Mouse (Mus musculus) midbrain, embryonic 12.5 days (tissue): ENCODE measurements around the gene St8sia1. TPM values are rescaled to one million over a fixed set of nuclear protein-coding genes. Genes with fewer than 3 reads are reported as not detected.
"Not testable (repeated sequence)": the region's sequence is repeated elsewhere in the genome, so short reads cannot be mapped to it uniquely, and the experiment has no call there.

Experiments
- ATAC-seq: fragments of 200-750 bp; cut with Nextera tagmentation; 2 replicates; pipeline ENCODE4 v1.8.0; 2017; ENCODE audit warnings: low read depth, moderate TSS enrichment, moderate library complexity; ENCODE audit not compliant: low FRiP score
- H3K27ac ChIP-seq: fragments of 300-500 bp; sonication (generic); replicated peaks from 2 replicates; pipeline ENCODE4 v1.5.1; 2016; ENCODE audit warnings: mild to moderate bottlenecking
- H3K27me3 ChIP-seq: fragments of 300-500 bp; sonication (generic); 2 replicates; pipeline ENCODE4 v1.6.1; 2016; ENCODE audit warnings: mild to moderate bottlenecking
- H3K36me3 ChIP-seq: fragments of 300-500 bp; sonication (generic); 2 replicates; pipeline ENCODE4 v1.6.1; 2016
- H3K4me1 ChIP-seq: fragments of 300-500 bp; sonication (generic); 2 replicates; pipeline ENCODE4 v1.6.1; 2016
- H3K4me2 ChIP-seq: fragments of 300-500 bp; sonication (generic); replicated peaks from 2 replicates; pipeline ENCODE4 v1.6.1; 2016; ENCODE audit warnings: mild to moderate bottlenecking, moderate library complexity
- H3K4me3 ChIP-seq: fragments of 300-500 bp; sonication (generic); 2 replicates; pipeline ENCODE4 v1.5.1; 2016; ENCODE audit warnings: mild to moderate bottlenecking
- H3K9ac ChIP-seq: fragments of 300-500 bp; sonication (generic); replicated peaks from 2 replicates; pipeline ENCODE4 v1.6.1; 2016; ENCODE audit warnings: mild to moderate bottlenecking, moderate library complexity
- H3K9me3 ChIP-seq: fragments of 300-500 bp; sonication (generic); 2 replicates; pipeline ENCODE4 v1.6.1; 2016; ENCODE audit warnings: mild to moderate bottlenecking
- WGBS: fragments of 180-500 bp; shearing (Covaris S2); methylation state at CpG from one replicate; pipeline ENCODE4 v1.1.7; 2016; 5-methylcytosine and 5-hydroxymethylcytosine counted together
- polyA plus RNA-seq: library from polyadenylated mRNA; unstranded; fragments of >200 nt; fragmentation: Nextera tagmentation; extraction: Ambion mirVana; gene quantifications from 2 replicates; pipeline ENCODE4 v1.2.1, GENCODE M21; 2016

Gene St8sia1
- 7.9 and 9.3 TPM in 2 replicates for polyA plus RNA-seq

- H3K4me3 ChIP-seq, result peak within 1 kb of the TSS; percentile 77
- no peaks in the 10 kb centered on the region for H3K9me3 ChIP-seq
- no peaks in the 10 kb centered on the region for H3K27me3 ChIP-seq
- peak within 1 kb of the TSS; percentile 95 for H3K27ac ChIP-seq
- no peaks in the 10 kb centered on the region for H3K36me3 ChIP-seq
- H3K4me1 ChIP-seq, result peaks cover 14% of the 10 kb centered on the region
- WGBS, result 1% methylated on average over 43 of the region's 45 CpGs
- peak within 1 kb of the TSS; percentile 89 for H3K9ac ChIP-seq
- ATAC-seq, result peak; percentile 76
- H3K4me2 ChIP-seq, result peak within 1 kb of the TSS; percentile 81
These were observed at the start of gene St8sia1 for GRCm38 (mm10) chr6:142964076-142964530. Gene St8sia1 (minus strand): TSS chr6:142964452.

GRCm38 (mm10) chr6:143012513-143013215, 48.4 kb upstream of the St8sia1 start:
- H3K27me3 ChIP-seq, result no peaks in the 10 kb centered on the region
- no peak overlapping the region for H3K4me3 ChIP-seq
- no peak overlapping the region for H3K9ac ChIP-seq
- no peak overlapping the region for H3K4me2 ChIP-seq
- H3K4me1 ChIP-seq, result no peaks in the 10 kb centered on the region
- H3K36me3 ChIP-seq, result peaks cover 57% of the 10 kb centered on the region
- ATAC-seq, result no peak
- H3K27ac ChIP-seq, result no peak overlapping the region
- no peaks in the 10 kb centered on the region for H3K9me3 ChIP-seq
- WGBS, result 94% methylated on average over 15 of the region's 15 CpGs

DNA sequence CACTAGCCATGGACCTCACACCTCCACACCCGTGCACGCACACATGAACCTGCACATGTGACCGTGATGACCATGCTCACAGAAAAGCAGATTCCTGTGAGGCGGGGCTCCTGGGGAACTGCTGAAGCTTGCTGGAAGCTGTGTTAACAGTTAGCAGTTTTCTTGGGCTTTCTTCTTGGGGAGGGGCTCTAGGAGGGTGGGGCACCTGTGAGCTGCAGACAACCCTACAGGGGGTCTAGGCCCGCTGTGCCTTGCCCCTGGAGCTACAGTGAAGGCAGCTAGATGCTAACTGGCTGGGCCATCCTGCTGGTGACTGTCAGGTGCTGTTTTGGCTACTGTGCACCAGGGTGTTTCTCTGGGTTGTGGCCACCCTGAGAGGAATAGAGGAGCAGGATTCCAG, 44.6 kb upstream of the St8sia1 start:
- ATAC-seq, result 0 out of 2 replicates have a peak, but pooled peaks have one; percentile 34
- H3K27ac ChIP-seq, result no peak overlapping the region
- 0 out of 2 replicates have a peak, but pooled peaks cover 3% of the 10 kb centered on the region for H3K9me3 ChIP-seq

GRCm38 (mm10) chr6:143005209-143005608, 41.0 kb upstream of the St8sia1 start:
- ATAC-seq, H3K9me3 ChIP-seq, H3K9ac ChIP-seq, H3K27ac ChIP-seq, H3K4me1 ChIP-seq, H3K27me3 ChIP-seq, H3K4me2 ChIP-seq, H3K4me3 ChIP-seq: not testable (repeated sequence)
- WGBS, result 89% methylated on average over 9 of the region's 9 CpGs
- H3K36me3 ChIP-seq, result peaks cover 15% of the 10 kb centered on the region

More for the DNA sequence above, 44.6 kb upstream of the St8sia1 start:
- H3K9ac ChIP-seq, result no peak overlapping the region
- no peak overlapping the region for H3K4me2 ChIP-seq
- peaks cover 44% of the 10 kb centered on the region for H3K36me3 ChIP-seq
- no peaks in the 10 kb centered on the region for H3K27me3 ChIP-seq
- no peaks in the 10 kb centered on the region for H3K4me1 ChIP-seq
- H3K4me3 ChIP-seq, result no peak overlapping the region
- 83% methylated on average over 5 of the region's 5 CpGs for WGBS

GRCm38 (mm10) chr6:143004801-143005200, 40.5 kb upstream of the St8sia1 start:
- Histone ChIP-seq H3K36me3 (peaks cover 11% of the 10 kb centered on the region), H3K9me3 (0 out of 2 replicates have a peak, but pooled peaks cover 3% of the 10 kb centered on the region), H3K27ac (no peak overlapping the region), H3K27me3 (no peaks in the 10 kb centered on the region), H3K4me1 (no peaks in the 10 kb centered on the region), H3K4me2 (no peak overlapping the region), H3K9ac (no peak overlapping the region), H3K4me3 (no peak overlapping the region)
- WGBS, result 79% methylated on average over 9 of the region's 9 CpGs
- no peak for ATAC-seq

- Histone ChIP-seq H3K27ac (no peak overlapping the region), H3K4me2 (no peak overlapping the region), H3K27me3 (no peaks in the 10 kb centered on the region), H3K9me3 (no peaks in the 10 kb centered on the region), H3K9ac (no peak overlapping the region), H3K36me3 (no peaks in the 10 kb centered on the region), H3K4me3 (no peak overlapping the region), H3K4me1 (peaks cover 9% of the 10 kb centered on the region)
- WGBS, result 80% methylated on average over 12 of the region's 12 CpGs
- no peak for ATAC-seq
These were observed 34.2 kb upstream of the St8sia1 start for GRCm38 (mm10) chr6:142998221-142998999.

- Histone ChIP-seq H3K9ac (no peak overlapping the region), H3K27me3 (no peaks in the 10 kb centered on the region), H3K27ac (no peak overlapping the region), H3K36me3 (no peaks in the 10 kb centered on the region), H3K9me3 (no peaks in the 10 kb centered on the region), H3K4me1 (peaks cover 13% of the 10 kb centered on the region), H3K4me3 (no peak overlapping the region), H3K4me2 (no peak overlapping the region)
- WGBS, result 75% methylated on average over 3 of the region's 3 CpGs
- no peak for ATAC-seq
These were observed 32.6 kb upstream of the St8sia1 start for GRCm38 (mm10) chr6:142996887-142997286.

DNA sequence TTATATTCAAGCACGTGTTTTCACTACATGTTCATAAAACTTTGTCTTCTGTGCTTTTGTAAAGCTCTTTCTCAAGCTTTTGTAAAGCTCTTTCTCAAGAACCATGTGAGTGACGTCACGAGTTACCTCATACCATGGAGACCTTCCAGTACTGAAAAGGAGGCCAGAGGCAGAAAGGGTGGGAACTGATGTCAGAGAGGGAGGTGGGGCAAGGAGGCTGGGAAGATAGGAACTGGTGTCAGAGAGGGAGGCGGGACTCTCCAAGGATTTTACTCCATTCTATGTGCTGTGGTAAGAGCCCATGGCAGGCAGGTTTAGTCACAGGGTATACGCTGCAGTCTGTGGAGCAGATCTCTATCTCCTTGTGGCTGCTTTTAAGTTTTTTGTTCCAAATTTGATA, 31.3 kb upstream of the St8sia1 start:
- Histone ChIP-seq H3K27ac (no peak overlapping the region), H3K27me3 (no peaks in the 10 kb centered on the region), H3K4me1 (peaks cover 13% of the 10 kb centered on the region), H3K4me3 (no peak overlapping the region), H3K36me3 (no peaks in the 10 kb centered on the region), H3K9ac (no peak overlapping the region), H3K4me2 (no peak overlapping the region), H3K9me3 (no peaks in the 10 kb centered on the region)
- ATAC-seq, result no peak
- 70% methylated on average over 5 of the region's 5 CpGs for WGBS

DNA sequence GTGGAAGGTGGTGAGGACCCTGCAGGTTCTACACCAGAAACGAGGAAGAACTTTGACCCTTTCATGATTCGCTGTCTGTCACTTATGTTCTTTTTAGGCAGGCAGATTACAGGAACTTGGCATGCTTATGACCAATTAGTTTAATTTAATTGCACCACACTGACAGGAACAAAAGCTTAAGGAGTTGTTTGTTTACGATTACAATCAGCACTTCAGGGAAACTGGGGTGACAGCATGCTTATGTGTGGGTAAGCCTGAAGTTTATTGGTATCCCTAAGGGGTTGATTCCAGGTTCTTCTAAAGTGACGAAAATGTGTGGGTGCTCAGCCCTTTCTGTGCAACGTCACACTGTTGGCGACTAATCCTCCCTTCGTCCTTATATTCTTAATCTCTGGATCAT, 30.6 kb upstream of the St8sia1 start:
- Histone ChIP-seq H3K4me1 (peaks cover 13% of the 10 kb centered on the region), H3K9ac (no peak overlapping the region), H3K27me3 (no peaks in the 10 kb centered on the region), H3K4me3 (no peak overlapping the region), H3K9me3 (no peaks in the 10 kb centered on the region), H3K27ac (no peak overlapping the region), H3K4me2 (no peak overlapping the region), H3K36me3 (no peaks in the 10 kb centered on the region)
- no peak for ATAC-seq
- WGBS, result 65% methylated on average over 7 of the region's 7 CpGs

DNA sequence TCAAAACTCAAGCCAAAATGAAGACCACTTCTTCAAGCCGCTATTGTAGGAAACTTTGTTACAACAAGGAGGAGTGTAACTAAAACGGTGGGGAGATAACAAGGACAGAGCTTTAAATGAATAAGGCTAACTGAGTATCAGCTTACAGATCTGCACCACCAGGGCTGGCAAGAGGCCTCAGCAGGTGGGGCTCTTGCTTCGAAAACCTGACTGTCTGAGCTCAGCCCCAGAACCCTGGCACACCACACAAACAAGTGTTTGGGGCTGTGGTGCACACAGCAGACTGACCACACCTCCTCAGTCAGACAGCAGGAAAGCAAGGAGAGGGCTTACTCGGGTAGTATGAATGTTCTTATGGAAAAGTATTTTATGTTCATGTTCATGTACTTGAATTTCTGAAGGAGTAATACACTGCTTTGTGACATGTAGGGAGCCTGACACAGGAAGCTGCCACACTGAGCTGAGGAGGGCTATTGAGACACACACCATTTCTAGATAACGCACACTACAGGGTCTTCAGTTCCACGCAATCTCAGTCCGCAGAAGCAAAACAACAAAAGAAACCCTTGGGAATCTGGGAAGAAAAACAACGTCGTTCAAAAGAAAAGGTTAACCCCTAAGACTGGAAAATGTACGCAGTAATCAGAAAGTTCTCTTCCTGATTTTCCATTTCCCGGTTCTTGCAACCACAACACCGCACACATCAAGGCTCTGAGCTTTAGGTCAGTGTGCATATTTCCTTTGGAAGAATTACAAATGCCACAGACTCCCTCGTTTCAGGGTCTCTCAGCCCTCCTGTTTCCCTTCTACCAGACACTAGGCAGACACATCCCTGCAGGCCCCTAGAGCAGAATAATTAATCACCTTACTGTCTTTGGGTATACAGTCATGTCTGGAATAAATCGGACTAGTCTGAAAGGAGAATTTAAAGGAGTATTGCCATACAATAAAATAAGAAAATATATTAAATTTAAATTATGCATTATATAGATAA, 29.8 kb upstream of the St8sia1 start:
- Histone ChIP-seq H3K27ac (no peak overlapping the region; the same call in 1 of the 2 replicates), H3K9ac (no peak overlapping the region), H3K4me1 (peaks cover 13% of the 10 kb centered on the region), H3K27me3 (no peaks in the 10 kb centered on the region), H3K4me2 (no peak overlapping the region), H3K9me3 (no peaks in the 10 kb centered on the region), H3K36me3 (no peaks in the 10 kb centered on the region), H3K4me3 (no peak overlapping the region)
- 36% methylated on average over 14 of the region's 14 CpGs for WGBS
- ATAC-seq, result no peak

DNA sequence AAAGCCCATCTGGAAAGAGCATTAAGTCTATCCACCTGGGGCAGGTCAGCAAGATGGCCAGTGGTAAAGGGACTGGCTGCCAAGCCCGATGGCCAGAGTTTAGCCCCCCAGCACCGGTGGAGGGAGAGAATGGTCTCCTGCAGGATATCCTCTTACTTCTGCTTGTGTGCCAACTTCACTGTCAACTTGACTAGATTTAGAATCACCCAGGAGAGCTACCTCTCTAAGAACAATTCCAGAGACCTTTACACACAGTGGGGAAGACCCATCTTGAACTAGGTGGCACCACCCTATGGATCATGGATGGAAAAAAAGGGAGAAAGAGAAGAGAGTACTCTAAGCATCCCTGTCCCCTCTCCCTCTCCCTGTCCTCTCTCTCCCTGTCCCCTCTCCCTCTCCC, 28.7 kb upstream of the St8sia1 start:
- no peak overlapping the region for H3K4me3 ChIP-seq
- no peak for ATAC-seq
- H3K4me2 ChIP-seq, result no peak overlapping the region
- no peak overlapping the region for H3K9ac ChIP-seq
- 90% methylated on average over 2 of the region's 2 CpGs for WGBS
- peaks cover 13% of the 10 kb centered on the region for H3K4me1 ChIP-seq
- no peaks in the 10 kb centered on the region for H3K27me3 ChIP-seq
- H3K27ac ChIP-seq, result no peak overlapping the region
- no peaks in the 10 kb centered on the region for H3K9me3 ChIP-seq
- no peaks in the 10 kb centered on the region for H3K36me3 ChIP-seq
